Mouse (Mus musculus): Measurements from ENCODE around the gene Elp5.
"Not testable (repeated sequence)": the region's sequence is repeated elsewhere in the genome, so short reads cannot be mapped to it uniquely, and the experiment has no call there.

Elp5 gene

DNA sequence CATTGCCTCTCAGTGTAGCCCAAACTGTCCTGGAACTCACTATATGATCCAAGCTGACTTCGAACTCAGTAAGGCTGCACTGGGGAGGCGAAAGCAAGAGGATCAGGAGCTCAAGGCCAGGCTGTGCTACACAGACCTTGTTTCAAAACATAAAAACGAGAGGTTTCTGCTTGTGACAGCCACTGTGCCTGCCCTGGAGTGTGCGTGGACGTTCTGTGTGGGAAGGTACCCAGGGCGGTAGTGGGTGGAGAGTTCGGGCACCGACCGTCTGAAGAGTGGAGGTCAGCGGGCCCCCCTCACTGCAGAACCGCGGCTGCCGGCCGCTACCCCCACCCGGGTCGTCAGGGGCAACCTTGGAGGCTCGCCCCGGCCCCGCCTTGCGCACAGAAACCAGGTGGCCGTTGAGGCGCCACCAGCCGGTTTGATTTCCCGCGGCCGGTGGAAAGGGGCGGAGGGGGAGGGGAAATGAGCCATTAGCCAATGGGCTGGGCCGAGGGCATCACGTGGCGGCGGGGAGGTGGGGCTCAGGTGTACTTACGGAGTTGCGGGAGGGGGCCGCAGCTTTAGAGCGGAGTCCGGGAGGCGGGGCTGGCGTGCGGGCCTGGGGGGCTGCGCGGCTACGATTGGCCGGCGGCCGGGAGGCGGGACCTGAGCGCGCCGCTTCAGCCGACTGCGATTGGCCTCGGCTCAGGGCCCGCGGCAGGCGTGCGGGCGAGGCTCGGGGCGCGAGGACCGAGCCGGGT lies 47.0 kb downstream of the Elp5 start, which contains the start of gene Ybx2:
TSS of gene Ybx2 (plus strand) at position 660 of the 743 bp plus-strand sequence.
- DNase-seq (ENCODE audit: extremely low spot score, low spot score), result peak; percentile 89

DNA sequence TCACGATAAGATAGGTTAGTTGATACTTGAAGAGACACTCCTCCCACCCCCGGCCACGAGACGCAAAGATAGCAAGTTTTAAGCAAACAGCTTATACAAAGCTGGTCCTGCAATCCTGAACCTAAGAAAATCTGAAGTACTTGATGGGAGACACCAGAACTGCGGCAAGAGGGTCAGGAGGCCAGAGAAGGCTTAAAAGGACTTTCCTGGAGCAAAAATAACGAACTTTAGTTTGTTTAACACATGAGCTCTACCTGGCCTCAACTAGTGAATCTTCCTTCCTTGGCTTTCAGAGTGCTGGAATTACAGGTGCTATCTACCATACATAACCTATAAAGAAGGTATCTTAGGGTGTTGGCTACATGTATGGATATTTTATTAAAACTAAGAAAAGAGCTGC lies 47.6 kb downstream of the Elp5 start:
- DNase-seq (ENCODE audit: extremely low spot score, low spot score), result no peak

DNA sequence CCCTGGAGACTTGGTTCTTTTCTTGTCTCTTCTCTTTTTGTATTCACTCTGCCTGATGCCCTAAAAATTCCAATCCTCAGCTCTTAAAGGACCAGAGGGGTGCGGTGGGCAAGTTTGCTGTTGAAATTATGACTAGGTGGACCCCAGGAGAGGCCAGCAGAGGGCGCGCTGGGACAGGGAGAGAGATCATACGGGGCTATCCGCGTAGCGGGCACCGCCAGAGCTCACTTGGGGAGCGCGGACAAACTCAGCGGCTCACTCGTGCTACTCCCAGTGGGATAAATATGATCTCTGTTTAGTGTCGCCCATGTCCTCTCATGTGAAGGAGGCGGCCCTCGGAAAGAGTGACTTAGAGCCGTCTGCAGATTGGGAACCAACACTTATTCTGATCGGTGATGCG lies 48.1 kb downstream of the Elp5 start:
- DNase-seq (ENCODE audit: extremely low spot score, low spot score), result peak; percentile 96

DNA sequence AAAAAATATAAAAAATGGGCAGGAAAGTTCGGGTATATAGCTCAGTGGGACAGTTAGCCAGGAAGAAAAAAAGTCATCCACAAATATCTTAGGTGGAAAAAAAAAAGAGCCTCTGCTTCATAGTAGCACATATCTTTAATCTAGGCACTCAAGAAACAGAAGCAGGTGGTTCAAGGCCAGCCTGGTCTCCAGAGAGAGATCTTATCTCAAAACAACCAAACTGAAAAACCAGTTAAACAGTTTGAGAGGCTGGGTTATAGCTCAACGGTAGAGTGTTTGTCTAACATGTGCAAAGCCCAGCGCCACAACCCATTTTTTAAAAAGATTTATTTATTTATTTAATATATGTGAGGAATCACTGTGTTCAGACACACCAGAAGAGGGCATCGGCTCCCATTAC lies 49.3 kb downstream of the Elp5 start:
- DNase-seq (ENCODE audit: extremely low spot score, low spot score), result no peak

DNA sequence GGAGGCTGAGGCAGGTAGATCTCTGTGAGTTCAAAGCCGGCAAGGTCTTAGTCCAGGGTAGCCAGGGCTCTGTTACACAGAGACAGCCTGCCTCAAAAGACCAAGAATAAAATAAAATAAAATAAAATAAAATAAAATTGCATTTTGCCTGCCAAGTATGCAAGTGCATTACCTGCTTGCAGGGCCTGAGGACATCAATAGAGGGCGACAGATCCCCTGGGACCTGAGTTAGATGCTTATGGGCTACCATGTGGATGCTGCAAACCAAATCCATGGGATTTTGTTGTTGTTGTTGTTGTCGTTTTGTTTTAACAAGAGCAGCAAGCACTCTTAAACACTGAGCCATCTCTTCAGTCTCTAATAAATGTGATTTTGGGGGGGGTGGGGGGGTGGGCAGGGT lies 50.1 kb downstream of the Elp5 start:
- DNase-seq (ENCODE audit: extremely low spot score, low spot score), result no peak

DNA sequence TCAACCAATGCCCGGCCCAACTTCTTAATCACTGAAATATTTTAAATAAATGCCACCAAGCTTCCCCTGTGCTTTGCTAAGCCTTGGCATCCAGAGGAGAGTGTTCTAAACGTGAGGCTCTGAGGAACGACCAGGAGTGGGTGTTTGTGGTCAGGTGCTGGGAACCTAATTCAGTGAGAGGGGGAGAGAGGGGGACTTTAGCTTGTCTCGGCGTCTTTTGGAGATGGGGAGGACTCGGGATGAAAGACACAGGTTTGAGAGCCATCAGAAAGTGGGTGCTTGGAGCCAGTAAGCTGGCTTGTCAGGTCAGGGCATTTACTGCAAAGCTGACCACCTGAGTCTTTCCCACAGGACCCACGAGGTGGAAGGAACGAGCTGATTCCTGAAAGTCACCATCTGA lies 50.5 kb downstream of the Elp5 start:
- DNase-seq (ENCODE audit: extremely low spot score, low spot score), result no peak

DNA sequence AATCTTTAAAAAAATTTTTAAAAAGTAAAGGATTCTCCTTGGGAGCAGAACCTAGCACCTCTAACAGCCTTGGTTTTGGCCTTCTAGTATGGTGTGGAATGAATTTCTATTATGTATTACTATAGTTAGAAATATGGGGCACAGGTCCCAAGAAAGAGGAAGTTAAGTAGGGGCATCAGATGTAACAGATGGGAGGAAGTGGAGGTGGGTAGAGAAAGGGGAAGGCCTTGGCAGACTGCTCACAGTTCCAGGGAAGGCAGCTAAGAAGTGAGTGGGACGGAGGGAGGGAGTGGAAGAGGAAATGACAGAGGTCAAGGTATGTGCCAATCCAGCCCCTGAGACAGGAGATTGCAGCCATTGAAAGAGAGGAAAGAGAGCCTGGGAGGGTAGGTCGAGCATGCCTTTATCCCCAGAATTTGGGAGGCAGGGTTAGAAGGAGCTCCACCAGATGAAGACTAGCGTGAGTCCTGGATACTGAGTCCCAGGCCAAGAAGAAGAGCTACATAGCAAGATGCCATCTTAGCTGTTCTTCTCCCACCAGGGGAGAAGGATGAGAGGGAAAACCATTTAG lies 51.3 kb downstream of the Elp5 start:
- DNase-seq (ENCODE audit: extremely low spot score, low spot score), result no peak

DNA sequence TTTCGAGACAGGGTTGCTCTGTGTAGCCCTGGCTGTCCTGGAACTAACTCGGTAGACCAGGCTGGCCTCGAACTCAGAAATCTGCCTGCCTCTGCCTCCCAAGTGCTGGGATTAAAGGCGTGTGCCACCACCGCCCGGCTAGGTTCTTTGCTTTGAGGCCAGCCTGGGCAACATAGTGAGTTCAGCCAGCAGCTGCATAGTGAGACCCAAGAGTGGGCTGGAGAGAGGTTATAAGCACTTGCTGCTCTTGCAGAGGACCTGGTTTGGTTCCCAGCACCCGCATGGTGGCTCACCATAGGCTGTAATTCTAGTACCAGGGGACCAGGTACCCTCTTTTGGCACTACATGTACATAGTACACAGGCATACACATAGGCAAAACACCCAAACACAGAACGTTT lies 52.1 kb downstream of the Elp5 start:
- not testable (repeated sequence) for DNase-seq (ENCODE audit: extremely low spot score, low spot score)

DNA sequence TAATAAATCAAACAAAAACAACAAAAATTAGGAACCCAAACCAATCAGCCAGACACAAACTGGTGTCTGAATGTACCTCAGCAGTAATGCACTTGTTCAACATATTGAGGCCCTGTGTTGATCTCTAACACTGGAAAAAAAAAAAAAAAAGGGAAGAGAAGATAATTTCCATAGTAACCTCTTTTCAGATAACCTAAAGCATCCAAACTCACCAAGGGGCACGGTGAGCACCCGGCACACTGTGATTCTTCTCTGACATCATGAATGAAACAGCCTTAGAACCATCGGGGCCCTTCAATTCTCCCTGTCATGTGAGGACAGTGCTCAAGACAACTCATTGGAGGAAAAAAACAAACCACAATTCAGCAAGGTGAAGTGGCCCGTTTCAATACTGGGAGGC lies 52.6 kb downstream of the Elp5 start:
- no peak for DNase-seq (ENCODE audit: extremely low spot score, low spot score)

DNA sequence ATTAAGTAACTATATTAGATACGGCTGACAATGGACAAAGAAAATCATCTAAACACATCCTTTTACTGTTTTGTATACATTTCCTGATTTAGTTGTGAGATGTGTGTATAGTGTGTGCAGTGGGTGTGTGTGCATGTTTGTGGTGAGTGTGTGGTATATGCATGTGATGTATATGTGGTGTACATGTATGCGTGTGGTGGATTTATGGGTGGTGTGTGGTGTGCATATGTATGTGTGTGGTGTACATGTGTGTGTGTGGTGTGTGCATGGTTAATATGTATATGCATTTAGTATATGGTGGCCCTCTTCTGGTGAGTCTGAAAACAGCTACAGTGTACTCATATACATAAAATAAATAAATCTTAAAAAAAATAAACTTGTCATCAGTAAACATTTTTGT lies 54.8 kb downstream of the Elp5 start:
- DNase-seq (ENCODE audit: extremely low spot score, low spot score), result no peak

DNA sequence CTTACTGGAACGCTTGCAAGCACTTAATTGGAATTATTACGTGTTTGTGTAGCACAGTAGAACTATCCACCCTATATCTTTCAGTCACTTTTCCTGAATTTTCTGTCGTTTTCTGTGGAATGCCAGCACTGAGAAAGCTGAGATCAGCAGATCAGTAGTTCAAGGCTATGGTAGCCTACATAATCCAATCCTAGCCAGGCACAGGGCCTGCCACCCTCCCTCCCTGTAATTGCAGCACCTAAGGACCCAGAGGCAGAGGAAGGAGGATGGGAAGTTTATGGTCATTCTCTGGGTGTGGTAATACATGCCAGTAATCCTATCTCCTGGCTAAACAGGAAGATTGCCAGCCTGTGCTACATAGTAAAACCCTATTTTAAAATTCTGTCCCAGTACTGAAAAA lies 59.5 kb downstream of the Elp5 start:
- DNase-seq (ENCODE audit: extremely low spot score, low spot score), result no peak

DNA sequence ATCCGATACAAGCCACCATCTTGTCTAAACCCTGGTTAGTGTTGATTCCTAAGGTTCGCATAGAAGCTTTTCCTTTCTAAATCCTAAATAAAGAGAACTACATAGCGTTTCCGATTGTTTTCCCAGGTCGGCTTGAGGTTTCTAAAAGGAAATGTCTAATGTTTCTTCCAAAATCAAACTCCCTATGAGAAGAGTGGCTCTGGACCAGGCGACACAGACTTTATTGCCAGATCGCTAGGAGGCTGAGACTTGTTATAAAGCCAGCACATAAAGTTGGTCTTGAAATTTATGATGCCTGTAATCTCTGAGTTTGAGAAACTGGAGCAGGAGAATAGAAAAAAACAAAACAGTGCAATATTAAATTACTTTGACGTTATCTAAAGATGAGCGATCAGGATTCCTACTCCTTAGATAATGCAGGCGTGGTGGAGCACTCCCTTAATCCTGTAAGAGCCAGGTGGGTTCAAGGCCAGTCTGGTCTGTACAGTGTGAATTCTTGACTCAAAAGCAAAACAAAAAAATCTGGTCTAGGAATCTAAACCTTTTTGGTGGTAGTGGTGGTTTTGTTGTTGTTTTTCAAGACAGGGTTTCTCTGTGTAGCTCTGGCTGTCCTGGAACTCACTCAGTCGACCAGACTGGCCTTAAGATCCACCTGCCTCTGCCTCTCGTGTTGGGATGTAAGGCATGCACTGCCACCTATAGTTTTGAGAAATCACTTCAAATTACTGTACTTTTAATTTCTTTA lies 60.1 kb downstream of the Elp5 start:
- DNase-seq (ENCODE audit: extremely low spot score, low spot score), result no peak

- DNase-seq (ENCODE audit: extremely low spot score, low spot score), result peak; percentile 100
Measured at GRCm38 (mm10) chr11:69921114-69922011, 61.0 kb downstream of the Elp5 start, which contains the start of gene Eif5a. Eif5a (minus strand) TSS chr11:69921958.

GRCm38 (mm10) chr11:69920266-69921031 lies 61.9 kb downstream of the Elp5 start:
- peak; percentile 60 for DNase-seq (ENCODE audit: extremely low spot score, low spot score)

GRCm38 (mm10) chr11:69919661-69920265 lies 62.6 kb downstream of the Elp5 start:
- DNase-seq (ENCODE audit: extremely low spot score, low spot score), result peak; percentile 57

GRCm38 (mm10) chr11:69919053-69919452 lies 63.3 kb downstream of the Elp5 start:
- no peak for DNase-seq (ENCODE audit: extremely low spot score, low spot score)

All from neural tube, embryonic 10.5 days (tissue).